Mouse (Mus musculus) thymus, adult 2 months (tissue): Measurements from ENCODE around the gene Irf2bpl. TPM values are rescaled to one million over a fixed set of nuclear protein-coding genes. Genes with fewer than 3 reads are reported as not detected.

Experiments used
- DNase-seq: peaks from one replicate; pipeline ENCODE4 v3.0.0; 2021
- H3K27ac ChIP-seq: fragments of 200-500 bp; 2 replicates; pipeline ENCODE4 v1.5.1; 2012; ENCODE audit warnings: low read length, control low read depth; ENCODE audit not compliant: control insufficient read depth, insufficient read depth
- H3K27me3 ChIP-seq: fragments of 200-500 bp; 2 replicates; pipeline ENCODE4 v1.6.1; 2012; ENCODE audit warnings: mild to moderate bottlenecking, low read length, moderate library complexity, mixed read lengths; ENCODE audit not compliant: control insufficient read depth, insufficient read depth
- H3K36me3 ChIP-seq: fragments of 200-500 bp; 2 replicates; pipeline ENCODE4 v1.6.1; 2012; ENCODE audit warnings: mild to moderate bottlenecking, low read length, moderate library complexity; ENCODE audit not compliant: control insufficient read depth, insufficient read depth
- H3K4me1 ChIP-seq: fragments of 200-500 bp; replicated peaks from 2 replicates; pipeline ENCODE4 v1.6.1; 2012; ENCODE audit warnings: low read length; ENCODE audit not compliant: control insufficient read depth, insufficient read depth
- H3K4me3 ChIP-seq: fragments of 200-500 bp; 2 replicates; pipeline ENCODE4 v1.5.1; 2012; ENCODE audit warnings: mild to moderate bottlenecking, low read length, control low read depth, moderate library complexity; ENCODE audit not compliant: control insufficient read depth, insufficient read depth
- CTCF ChIP-seq: fragments of 200-500 bp; IDR thresholded peaks from 2 replicates; pipeline ENCODE4 v1.5.1; 2012; ENCODE audit warnings: mild to moderate bottlenecking, control low read depth, low read length, moderate library complexity, borderline replicate concordance; ENCODE audit not compliant: control insufficient read depth, poor library complexity, insufficient read depth; ENCODE audit errors: extremely low read depth
- POLR2A ChIP-seq: fragments of 200-500 bp; IDR thresholded peaks from 2 replicates; pipeline ENCODE4 v1.6.1; 2012; ENCODE audit warnings: mild to moderate bottlenecking, low read length, control low read depth, moderate library complexity; ENCODE audit not compliant: control insufficient read depth, poor library complexity, insufficient read depth; ENCODE audit errors: extremely low read depth
- WGBS: fragments of 180-500 bp; shearing (Covaris S2); methylation state at CpG from one replicate; pipeline ENCODE4 v1.1.7; 2018; 5-methylcytosine and 5-hydroxymethylcytosine counted together
- polyA plus RNA-seq: library from polyadenylated mRNA; depleted of rRNA; stranded (reverse); fragments of >200 nt; gene quantifications from 2 replicates; pipeline ENCODE4 v1.2.3, GENCODE M21; 2012

The Irf2bpl gene
- polyA plus RNA-seq, 1 experiment, result 38.6 TPM

- DNase-seq, result no peak
- Histone ChIP-seq H3K27me3 (no peaks in the 10 kb centered on the region), H3K27ac (no peak overlapping the region), H3K4me3 (no peak overlapping the region), H3K4me1 (peaks cover 18% of the 10 kb centered on the region), H3K36me3 (no peaks in the 10 kb centered on the region)
- WGBS, result 91% methylated on average over 5 of the region's 5 CpGs
- no peak for TF ChIP-seq POLR2A
- no peak for TF ChIP-seq CTCF
Measured at GRCm38 (mm10) chr12:86864316-86865020, 20.1 kb downstream of the Irf2bpl start.

DNA sequence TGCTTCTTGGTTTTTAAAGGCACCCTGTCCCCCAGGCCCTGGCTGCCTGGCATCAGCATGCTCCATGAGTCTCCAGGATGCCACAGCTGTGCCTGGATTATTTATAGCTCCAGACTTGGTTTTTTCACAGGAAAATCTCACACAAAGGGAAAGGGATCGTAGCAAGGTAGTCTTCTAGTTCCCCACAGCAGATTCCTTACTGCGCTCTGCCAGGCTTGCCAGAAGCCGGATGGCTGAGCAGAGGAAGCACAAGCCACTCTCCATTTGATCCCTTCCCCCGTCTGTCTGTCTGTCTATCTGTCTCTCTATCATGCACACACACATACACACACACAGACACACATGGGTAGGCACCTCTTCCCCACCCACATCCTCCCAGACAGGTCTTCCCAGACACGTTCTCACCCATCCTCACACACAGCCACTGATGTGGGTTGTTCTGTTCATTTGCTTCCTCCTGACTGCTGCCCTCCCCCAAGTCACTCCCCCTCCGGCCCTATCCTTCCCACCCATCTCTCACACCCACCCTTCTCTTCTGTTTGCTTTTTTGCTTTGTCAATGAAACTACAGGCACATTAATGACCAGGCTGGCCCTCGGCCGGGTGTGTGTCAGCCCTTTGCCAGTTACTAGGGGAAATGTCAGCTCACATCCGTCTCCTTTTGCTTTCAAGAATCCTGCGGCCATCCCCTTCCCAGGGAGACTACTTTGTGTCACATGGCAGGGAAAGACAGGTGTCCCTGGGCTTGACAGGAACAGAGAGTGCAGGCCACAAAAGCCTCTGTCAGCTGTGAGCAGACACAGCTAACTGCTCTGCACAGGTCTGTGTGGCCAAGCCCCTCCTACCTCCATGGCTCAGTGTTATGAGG is 24.4 kb downstream of the Irf2bpl start:
- DNase-seq, result peak; percentile 59
- Histone ChIP-seq H3K27ac (peak overlapping the region; percentile 3; the same call in 1 of the 2 replicates), H3K4me1 (peaks cover 25% of the 10 kb centered on the region), H3K36me3 (no peaks in the 10 kb centered on the region), H3K27me3 (no peaks in the 10 kb centered on the region), H3K4me3 (no peak overlapping the region)
- TF ChIP-seq CTCF (no peak), POLR2A (no peak)
- WGBS, result 14% methylated on average over 10 of the region's 10 CpGs

DNA sequence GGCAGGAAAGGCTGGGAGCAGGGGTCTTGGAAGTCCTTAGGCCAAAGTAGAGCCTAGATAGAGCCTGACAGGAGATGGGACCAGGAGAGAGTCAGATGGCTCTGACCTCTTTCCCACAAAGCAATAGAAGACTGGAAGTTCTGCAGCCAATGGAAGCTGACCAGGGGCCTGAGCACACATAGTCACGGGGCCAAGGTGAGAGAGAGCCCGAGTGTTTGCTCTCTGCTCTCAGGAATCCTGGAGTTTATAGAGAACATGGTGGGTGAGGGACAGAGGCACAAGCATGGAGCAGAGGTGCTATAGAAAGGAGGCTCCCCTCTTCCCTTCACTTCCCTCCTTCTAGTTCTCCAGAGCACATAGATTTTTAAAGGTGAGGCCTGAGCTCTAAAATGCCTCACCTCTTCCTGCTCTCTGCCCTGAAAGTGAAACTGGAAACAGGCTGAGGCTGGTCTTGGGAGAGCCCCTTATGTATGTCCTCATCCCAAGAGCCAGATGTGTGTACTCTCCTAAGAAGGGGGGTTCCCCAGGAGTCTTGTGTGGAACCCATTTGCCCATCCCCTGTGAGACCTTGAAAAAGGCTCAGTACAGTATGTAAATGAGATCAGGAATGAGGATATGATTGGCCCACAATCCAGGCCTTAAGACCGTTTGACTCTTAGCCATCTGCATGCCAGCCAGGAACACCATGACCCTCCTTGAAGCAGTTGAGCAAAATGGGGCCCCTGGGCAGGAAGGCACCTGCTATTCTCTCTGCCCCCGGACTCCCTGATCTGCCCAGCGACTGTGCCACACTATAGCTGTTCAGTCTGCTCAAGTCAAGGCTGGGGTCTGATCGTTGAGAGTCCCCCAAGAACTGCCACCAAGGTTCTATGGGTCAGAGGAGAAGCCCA is 25.4 kb downstream of the Irf2bpl start:
- no peaks in the 10 kb centered on the region for H3K36me3 ChIP-seq
- H3K4me3 ChIP-seq, result no peak overlapping the region
- H3K27me3 ChIP-seq, result no peaks in the 10 kb centered on the region
- WGBS, result 42% methylated on average over 6 of the region's 6 CpGs
- TF ChIP-seq POLR2A, result no peak
- peaks cover 25% of the 10 kb centered on the region for H3K4me1 ChIP-seq
- no peak for DNase-seq
- H3K27ac ChIP-seq, result no peak overlapping the region; the same call in 1 of the 2 replicates

- no peak overlapping the region for H3K4me3 ChIP-seq
- WGBS, result 96% methylated on average over 4 of the region's 4 CpGs
- H3K27me3 ChIP-seq, result no peaks in the 10 kb centered on the region
- peaks cover 25% of the 10 kb centered on the region for H3K4me1 ChIP-seq
- no peak overlapping the region; the same call in 1 of the 2 replicates for H3K27ac ChIP-seq
- no peaks in the 10 kb centered on the region for H3K36me3 ChIP-seq
- no peak for DNase-seq
- no peak for TF ChIP-seq CTCF
- no peak for TF ChIP-seq POLR2A
Measured at GRCm38 (mm10) chr12:86858498-86858897, 26.1 kb downstream of the Irf2bpl start.

GRCm38 (mm10) chr12:86857290-86857689 is 27.3 kb downstream of the Irf2bpl start:
- no peak for DNase-seq
- Histone ChIP-seq H3K4me1 (peaks cover 25% of the 10 kb centered on the region), H3K4me3 (no peak overlapping the region), H3K27me3 (no peaks in the 10 kb centered on the region), H3K27ac (no peak overlapping the region), H3K36me3 (no peaks in the 10 kb centered on the region)
- TF ChIP-seq CTCF (no peak), POLR2A (no peak)
- WGBS, result 96% methylated on average over 8 of the region's 8 CpGs

GRCm38 (mm10) chr12:86855670-86856069 is 28.9 kb downstream of the Irf2bpl start:
- no peak overlapping the region for H3K4me3 ChIP-seq
- H3K27me3 ChIP-seq, result no peaks in the 10 kb centered on the region
- no peaks in the 10 kb centered on the region for H3K36me3 ChIP-seq
- peaks cover 24% of the 10 kb centered on the region for H3K4me1 ChIP-seq
- no peak overlapping the region for H3K27ac ChIP-seq
- WGBS, result 69% methylated on average over 11 of the region's 11 CpGs
- TF ChIP-seq POLR2A (no peak), CTCF (no peak)
- DNase-seq, result no peak
